Mouse (Mus musculus): ENCODE measurements around the gene Hspg2. TPM values are rescaled to one million over a fixed set of nuclear protein-coding genes. Genes with fewer than 3 reads are reported as not detected.

Gene Hspg2
- polyA plus RNA-seq, 1 experiment from 2014 or later: 2.7 TPM

DNA sequence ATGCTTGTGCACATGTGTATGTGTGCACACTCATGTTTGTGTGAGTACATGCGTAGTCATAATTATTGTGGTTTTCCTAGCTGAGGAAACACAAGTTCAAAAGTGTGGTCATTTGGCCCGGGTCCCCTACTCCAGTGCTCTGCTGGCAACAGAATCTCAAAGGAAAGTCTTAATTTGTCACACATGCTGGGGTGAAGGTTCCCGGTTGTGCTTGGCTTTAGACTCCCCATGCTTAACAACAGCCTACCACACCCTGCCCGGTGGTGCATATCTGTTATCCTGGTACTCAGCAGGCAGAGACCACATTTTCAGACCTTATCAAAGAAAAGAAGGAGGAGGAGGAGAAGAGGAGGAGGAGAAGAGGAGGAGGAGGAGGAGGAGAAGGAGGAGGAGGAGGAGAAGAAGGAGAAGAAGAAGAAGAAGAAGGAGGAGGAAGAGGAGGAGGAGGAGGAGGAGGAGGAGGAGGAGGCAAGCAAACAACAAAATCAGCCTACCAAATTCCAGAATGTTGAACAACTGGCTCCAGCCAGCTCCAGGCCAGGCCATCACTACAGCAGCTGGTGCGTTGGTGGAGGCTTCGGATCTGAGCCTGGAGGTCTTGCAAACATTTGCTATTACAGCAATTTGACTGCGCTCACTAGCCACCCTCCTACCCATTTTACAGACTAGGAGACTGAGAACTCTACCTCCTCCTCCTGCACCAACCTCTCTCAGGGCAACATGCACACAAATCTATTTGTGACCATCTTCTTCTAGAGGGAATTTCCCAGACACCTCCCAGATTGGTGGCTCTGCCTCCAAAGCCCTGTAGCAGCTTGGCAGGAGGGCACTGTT is 21.0 kb upstream of the Hspg2 start:
- no peaks in the 10 kb centered on the region for H3K36me3 ChIP-seq (ENCODE audit: control insufficient read depth, insufficient read depth, low read length)
- WGBS: 71% methylated on average over 7 of the region's 7 CpGs
- H3K9ac ChIP-seq (replicated peaks; ENCODE audit: low read depth, low read length): no peak overlapping the region
- no peak overlapping the region for H3K4me2 ChIP-seq (ENCODE audit: low read depth, low read length)
- H3K4me3 ChIP-seq (ENCODE audit: low read depth, low read length): no peak overlapping the region
- H3K27me3 ChIP-seq (ENCODE audit: control insufficient read depth, insufficient read depth, low read length): no peaks in the 10 kb centered on the region
- peaks cover 4% of the 10 kb centered on the region; the same call in 1 of the 2 replicates for H3K4me1 ChIP-seq (ENCODE audit: control insufficient read depth, insufficient read depth, low read length)
- no peak overlapping the region for H3K27ac ChIP-seq (ENCODE audit: low read depth, low read length)
- no peak for ATAC-seq (ENCODE audit: low read depth)
- H3K9me3 ChIP-seq (ENCODE audit: control insufficient read depth, low read length): no peaks in the 10 kb centered on the region

DNA sequence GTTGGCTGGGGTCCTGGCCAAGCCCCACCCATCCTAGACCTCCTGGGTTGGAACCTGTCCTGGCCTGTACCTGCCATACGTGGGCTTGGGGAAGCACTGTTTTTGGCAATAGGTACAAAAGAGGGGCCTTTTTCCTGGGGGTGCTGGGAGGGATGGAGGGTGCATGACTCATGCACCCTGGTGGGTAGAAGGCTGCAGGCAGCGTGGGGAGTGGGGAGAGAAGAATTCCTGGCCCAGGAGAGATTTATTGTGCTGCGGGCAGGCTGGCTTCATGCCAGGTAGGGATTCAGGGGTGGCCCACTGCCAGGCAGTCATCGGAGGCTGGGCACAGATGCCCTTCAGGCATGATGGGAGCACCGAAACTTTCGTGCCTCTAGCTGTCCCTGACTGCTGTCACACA is 20.4 kb upstream of the Hspg2 start:
- 29% methylated on average over 6 of the region's 6 CpGs for WGBS

GRCm38 (mm10) chr4:137448641-137449040 is 19.9 kb upstream of the Hspg2 start:
- H3K27me3 ChIP-seq (ENCODE audit: control insufficient read depth, insufficient read depth, low read length): no peaks in the 10 kb centered on the region
- H3K27ac ChIP-seq (ENCODE audit: low read depth, low read length): no peak overlapping the region
- H3K9me3 ChIP-seq (ENCODE audit: control insufficient read depth, low read length): no peaks in the 10 kb centered on the region
- no peaks in the 10 kb centered on the region for H3K36me3 ChIP-seq (ENCODE audit: control insufficient read depth, insufficient read depth, low read length)
- 48% methylated on average over 2 of the region's 2 CpGs for WGBS
- H3K4me2 ChIP-seq (ENCODE audit: low read depth, low read length): no peak overlapping the region
- H3K9ac ChIP-seq (replicated peaks; ENCODE audit: low read depth, low read length): no peak overlapping the region
- no peak overlapping the region for H3K4me3 ChIP-seq (ENCODE audit: low read depth, low read length)
- H3K4me1 ChIP-seq (ENCODE audit: control insufficient read depth, insufficient read depth, low read length): peaks cover 4% of the 10 kb centered on the region; the same call in 1 of the 2 replicates
- peak; percentile 38; the same call in 1 of the 2 replicates for ATAC-seq (ENCODE audit: low read depth)

More for the DNA sequence above, 20.4 kb upstream of the Hspg2 start:
- Histone ChIP-seq H3K9me3 (ENCODE audit: control insufficient read depth, low read length) (no peaks in the 10 kb centered on the region), H3K4me3 (ENCODE audit: low read depth, low read length) (no peak overlapping the region), H3K9ac (replicated peaks; ENCODE audit: low read depth, low read length) (no peak overlapping the region), H3K27me3 (ENCODE audit: control insufficient read depth, insufficient read depth, low read length) (no peaks in the 10 kb centered on the region), H3K36me3 (ENCODE audit: control insufficient read depth, insufficient read depth, low read length) (no peaks in the 10 kb centered on the region), H3K4me2 (ENCODE audit: low read depth, low read length) (no peak overlapping the region), H3K27ac (ENCODE audit: low read depth, low read length) (no peak overlapping the region), H3K4me1 (ENCODE audit: control insufficient read depth, insufficient read depth, low read length) (peaks cover 4% of the 10 kb centered on the region; the same call in 1 of the 2 replicates)
- ATAC-seq (ENCODE audit: low read depth): peak; percentile 49; the same call in 1 of the 2 replicates

DNA sequence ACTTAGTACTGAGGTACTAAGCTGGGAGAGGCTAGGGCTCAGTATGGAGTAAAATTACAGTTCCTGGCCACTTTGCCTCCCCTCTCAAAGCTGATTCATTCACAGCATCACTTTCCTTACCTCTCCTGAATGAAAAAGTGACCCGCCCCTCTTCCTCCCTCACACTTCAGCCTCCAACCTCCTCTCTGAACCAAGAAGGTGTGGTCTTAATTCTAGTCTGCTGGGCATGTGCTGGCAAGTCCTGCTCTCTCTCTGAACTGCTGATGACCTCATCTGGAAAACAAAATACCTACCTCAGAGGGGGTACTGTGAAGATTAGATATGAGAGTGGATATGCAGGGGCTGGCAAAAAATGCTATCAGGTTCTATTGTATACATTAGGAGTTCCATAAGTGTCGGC is 19.4 kb upstream of the Hspg2 start:
- ATAC-seq (ENCODE audit: low read depth): no peak
- Histone ChIP-seq H3K4me2 (ENCODE audit: low read depth, low read length) (no peak overlapping the region), H3K4me1 (ENCODE audit: control insufficient read depth, insufficient read depth, low read length) (peaks cover 4% of the 10 kb centered on the region; the same call in 1 of the 2 replicates), H3K27ac (ENCODE audit: low read depth, low read length) (no peak overlapping the region), H3K9me3 (ENCODE audit: control insufficient read depth, low read length) (no peaks in the 10 kb centered on the region), H3K27me3 (ENCODE audit: control insufficient read depth, insufficient read depth, low read length) (no peaks in the 10 kb centered on the region), H3K9ac (replicated peaks; ENCODE audit: low read depth, low read length) (no peak overlapping the region), H3K4me3 (ENCODE audit: low read depth, low read length) (no peak overlapping the region), H3K36me3 (ENCODE audit: control insufficient read depth, insufficient read depth, low read length) (no peaks in the 10 kb centered on the region)
- 90% methylated on average over 2 of the region's 2 CpGs for WGBS

- no peak overlapping the region for H3K4me2 ChIP-seq (ENCODE audit: low read depth, low read length)
- H3K36me3 ChIP-seq (ENCODE audit: control insufficient read depth, insufficient read depth, low read length): no peaks in the 10 kb centered on the region
- H3K4me1 ChIP-seq (ENCODE audit: control insufficient read depth, insufficient read depth, low read length): peaks cover 4% of the 10 kb centered on the region; the same call in 1 of the 2 replicates
- no peaks in the 10 kb centered on the region for H3K27me3 ChIP-seq (ENCODE audit: control insufficient read depth, insufficient read depth, low read length)
- no peak overlapping the region for H3K27ac ChIP-seq (ENCODE audit: low read depth, low read length)
- 78% methylated on average over 10 of the region's 10 CpGs for WGBS
- ATAC-seq (ENCODE audit: low read depth): no peak
- no peaks in the 10 kb centered on the region for H3K9me3 ChIP-seq (ENCODE audit: control insufficient read depth, low read length)
- H3K9ac ChIP-seq (replicated peaks; ENCODE audit: low read depth, low read length): no peak overlapping the region
- no peak overlapping the region for H3K4me3 ChIP-seq (ENCODE audit: low read depth, low read length)
Measured at GRCm38 (mm10) chr4:137449715-137450114, 18.9 kb upstream of the Hspg2 start.

DNA sequence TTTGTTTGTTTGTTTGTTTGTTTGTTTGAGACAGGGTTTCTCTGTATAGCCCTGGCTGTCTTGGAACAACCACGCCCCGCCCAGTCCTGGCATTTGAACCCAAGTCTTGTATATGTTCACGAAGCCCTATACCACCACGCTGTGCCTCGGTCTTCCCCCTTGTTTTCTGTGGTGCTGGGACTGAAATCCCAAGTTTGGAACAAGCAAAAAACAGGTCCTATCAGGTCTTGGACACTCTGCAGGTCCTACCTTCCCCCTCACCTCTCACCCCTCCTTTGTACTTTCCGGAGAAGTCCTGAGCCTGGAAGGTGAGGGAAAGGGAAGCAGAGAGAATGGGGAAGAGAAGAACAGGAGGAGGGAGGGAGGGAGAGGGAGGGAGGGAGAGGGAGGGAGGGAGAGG is 16.4 kb upstream of the Hspg2 start:
- no peak overlapping the region for H3K27ac ChIP-seq (ENCODE audit: low read depth, low read length)
- no peak overlapping the region for H3K4me2 ChIP-seq (ENCODE audit: low read depth, low read length)
- no peaks in the 10 kb centered on the region for H3K36me3 ChIP-seq (ENCODE audit: control insufficient read depth, insufficient read depth, low read length)
- peaks cover 4% of the 10 kb centered on the region; the same call in 1 of the 2 replicates for H3K4me1 ChIP-seq (ENCODE audit: control insufficient read depth, insufficient read depth, low read length)
- H3K9me3 ChIP-seq (ENCODE audit: control insufficient read depth, low read length): no peaks in the 10 kb centered on the region
- no peak overlapping the region for H3K9ac ChIP-seq (replicated peaks; ENCODE audit: low read depth, low read length)
- ATAC-seq (ENCODE audit: low read depth): no peak
- H3K4me3 ChIP-seq (ENCODE audit: low read depth, low read length): no peak overlapping the region
- 95% methylated on average over 6 of the region's 6 CpGs for WGBS
- H3K27me3 ChIP-seq (ENCODE audit: control insufficient read depth, insufficient read depth, low read length): no peaks in the 10 kb centered on the region

DNA sequence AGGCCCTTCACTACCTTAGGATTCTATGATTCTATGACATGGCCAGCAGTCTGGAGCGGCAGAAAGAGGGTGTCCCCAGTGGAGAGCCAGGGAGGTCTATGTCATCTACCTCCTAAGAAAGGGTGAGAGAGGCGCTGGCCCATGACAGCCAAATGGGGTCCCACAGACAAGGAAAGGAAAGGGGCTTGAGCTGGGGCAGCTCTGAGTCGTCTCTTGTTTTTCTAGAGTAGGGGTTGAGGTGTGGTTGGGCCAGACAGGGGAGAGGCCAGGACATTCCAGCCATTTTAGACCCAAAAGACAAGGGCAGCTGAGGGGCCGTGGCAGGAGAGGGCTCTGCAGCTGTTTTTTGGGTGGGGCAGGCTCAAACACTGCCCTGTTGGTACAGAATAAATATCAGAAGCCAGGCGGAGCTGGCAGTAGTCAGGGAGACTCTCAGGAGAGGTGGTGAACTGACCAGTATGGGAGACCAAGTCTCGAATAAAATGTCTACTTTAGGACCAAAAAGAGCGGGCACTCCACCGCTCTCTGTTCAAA is 15.3 kb upstream of the Hspg2 start, which contains the start of gene 1700013G24Rik:
Gene 1700013G24Rik (plus strand): TSS at position 51 of the 534 bp plus-strand sequence.
- no peak within 1 kb of the TSS for H3K9ac ChIP-seq (replicated peaks; ENCODE audit: low read depth, low read length)
- H3K4me2 ChIP-seq (ENCODE audit: low read depth, low read length): no peak within 1 kb of the TSS
- 83% methylated on average over 8 of the region's 8 CpGs for WGBS
- H3K27ac ChIP-seq (ENCODE audit: low read depth, low read length): no peak within 1 kb of the TSS
- no peak for ATAC-seq (ENCODE audit: low read depth)
- H3K4me1 ChIP-seq (ENCODE audit: control insufficient read depth, insufficient read depth, low read length): peaks cover under 1% of the 10 kb centered on the region; the same call in 1 of the 2 replicates
- no peak within 1 kb of the TSS for H3K4me3 ChIP-seq (ENCODE audit: low read depth, low read length)
- no peaks in the 10 kb centered on the region for H3K36me3 ChIP-seq (ENCODE audit: control insufficient read depth, insufficient read depth, low read length)
- H3K9me3 ChIP-seq (ENCODE audit: control insufficient read depth, low read length): no peaks in the 10 kb centered on the region
- no peaks in the 10 kb centered on the region for H3K27me3 ChIP-seq (ENCODE audit: control insufficient read depth, insufficient read depth, low read length)

DNA sequence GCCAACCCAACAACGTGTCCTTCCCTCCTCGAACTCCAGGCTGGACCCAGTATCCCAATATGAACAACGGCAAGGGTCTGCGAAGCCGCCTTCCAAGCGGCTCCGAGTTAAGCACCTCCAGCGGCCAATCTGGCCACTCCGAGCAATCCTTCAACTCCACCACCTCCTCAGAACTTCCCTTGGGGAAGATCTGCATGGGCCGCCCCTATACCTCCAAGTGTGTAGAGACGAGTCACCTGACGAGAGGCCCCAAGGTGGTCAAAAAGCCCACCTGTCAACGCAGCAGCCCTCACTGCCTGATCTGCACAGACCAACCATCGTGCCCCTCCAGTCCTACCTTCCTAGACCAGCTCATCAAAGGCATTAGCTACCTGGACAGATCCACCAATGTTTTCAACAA is 14.0 kb upstream of the Hspg2 start:
- Histone ChIP-seq H3K27me3 (ENCODE audit: control insufficient read depth, insufficient read depth, low read length) (no peaks in the 10 kb centered on the region), H3K4me2 (ENCODE audit: low read depth, low read length) (no peak overlapping the region), H3K36me3 (ENCODE audit: control insufficient read depth, insufficient read depth, low read length) (no peaks in the 10 kb centered on the region), H3K9ac (replicated peaks; ENCODE audit: low read depth, low read length) (no peak overlapping the region), H3K4me1 (ENCODE audit: control insufficient read depth, insufficient read depth, low read length) (no peaks in the 10 kb centered on the region), H3K27ac (ENCODE audit: low read depth, low read length) (no peak overlapping the region), H3K4me3 (ENCODE audit: low read depth, low read length) (no peak overlapping the region), H3K9me3 (ENCODE audit: control insufficient read depth, low read length) (no peaks in the 10 kb centered on the region)
- 94% methylated on average over 14 of the region's 14 CpGs for WGBS
- no peak for ATAC-seq (ENCODE audit: low read depth)

GRCm38 (mm10) chr4:137456581-137456980 is 12.0 kb upstream of the Hspg2 start:
- H3K27ac ChIP-seq (ENCODE audit: low read depth, low read length): no peak overlapping the region
- 87% methylated on average over 12 of the region's 12 CpGs for WGBS
- no peak for ATAC-seq (ENCODE audit: low read depth)
- H3K36me3 ChIP-seq (ENCODE audit: control insufficient read depth, insufficient read depth, low read length): no peaks in the 10 kb centered on the region
- no peaks in the 10 kb centered on the region for H3K9me3 ChIP-seq (ENCODE audit: control insufficient read depth, low read length)
- no peak overlapping the region for H3K4me3 ChIP-seq (ENCODE audit: low read depth, low read length)
- no peak overlapping the region for H3K4me2 ChIP-seq (ENCODE audit: low read depth, low read length)
- no peak overlapping the region for H3K9ac ChIP-seq (replicated peaks; ENCODE audit: low read depth, low read length)
- no peaks in the 10 kb centered on the region for H3K4me1 ChIP-seq (ENCODE audit: control insufficient read depth, insufficient read depth, low read length)
- no peaks in the 10 kb centered on the region for H3K27me3 ChIP-seq (ENCODE audit: control insufficient read depth, insufficient read depth, low read length)
